Mouse (Mus musculus) limb, embryonic 11.5 days (tissue): ENCODE data around the gene Mcam. TPM values are rescaled to one million over a fixed set of nuclear protein-coding genes. Genes with fewer than 3 reads are reported as not detected.

Experiments
- ATAC-seq: fragments of 200-750 bp; cut with Nextera tagmentation; 2 replicates; pipeline ENCODE4 v1.8.0; 2017; ENCODE audit warnings: low read depth; ENCODE audit not compliant: insufficient number of reproducible peaks, low FRiP score, low TSS enrichment
- DNase-seq: peaks from one replicate; pipeline ENCODE4 v3.0.0-alpha.2; 2015; ENCODE audit warnings: low spot score
- H3K27ac ChIP-seq: fragments of 300-500 bp; sonication (generic); replicated peaks from 2 replicates; pipeline ENCODE4 v1.5.1; 2014; ENCODE audit warnings: low read depth, mild to moderate bottlenecking, low read length
- H3K27me3 ChIP-seq: fragments of 300-500 bp; sonication (generic); 2 replicates; pipeline ENCODE4 v1.6.1; 2014; ENCODE audit warnings: mild to moderate bottlenecking, low read length, mixed read lengths; ENCODE audit not compliant: control insufficient read depth, insufficient read depth
- H3K36me3 ChIP-seq: fragments of 300-500 bp; sonication (generic); 2 replicates; pipeline ENCODE4 v1.6.1; 2014; ENCODE audit warnings: mild to moderate bottlenecking, low read length, moderate library complexity, mixed read lengths; ENCODE audit not compliant: control insufficient read depth, insufficient read depth
- H3K4me1 ChIP-seq: fragments of 300-500 bp; sonication (generic); 2 replicates; pipeline ENCODE4 v1.6.1; 2014; ENCODE audit warnings: low read length, mixed read lengths; ENCODE audit not compliant: control insufficient read depth, insufficient read depth
- H3K4me2 ChIP-seq: fragments of 300-500 bp; sonication (generic); 2 replicates; pipeline ENCODE4 v1.6.1; 2014; ENCODE audit warnings: low read depth, mild to moderate bottlenecking, moderate library complexity; ENCODE audit not compliant: severe bottlenecking
- H3K4me3 ChIP-seq: fragments of 300-500 bp; sonication (generic); 2 replicates; pipeline ENCODE4 v1.5.1; 2014; ENCODE audit warnings: low read depth, low read length
- H3K9ac ChIP-seq: fragments of 300-500 bp; sonication (generic); 2 replicates; pipeline ENCODE4 v1.6.1; 2014; ENCODE audit warnings: mild to moderate bottlenecking, low read length
- H3K9me3 ChIP-seq: fragments of 300-500 bp; sonication (generic); 2 replicates; pipeline ENCODE4 v1.6.1; 2016; ENCODE audit warnings: low read length; ENCODE audit not compliant: control insufficient read depth
- WGBS: fragments of 180-500 bp; shearing (Covaris S2); extraction: QIAGEN DNeasy Blood & Tissue Kit; methylation state at CpG from one replicate; pipeline ENCODE4 v1.1.7; 2014; 5-methylcytosine and 5-hydroxymethylcytosine counted together
- polyA plus RNA-seq: library from polyadenylated mRNA; unstranded; fragments of >200 nt; fragmentation: Nextera tagmentation; extraction: Ambion mirVana; gene quantifications from 2 replicates; pipeline ENCODE4 v1.2.1, GENCODE M21; 2014

Mcam gene
- polyA plus RNA-seq, 1 experiment from 2014 or later: 12.7 TPM

GRCm38 (mm10) chr9:44126746-44127145, 7.5 kb upstream of the Mcam start:
- H3K4me2 ChIP-seq: 0 out of 2 replicates have a peak overlapping the region, but pooled peaks have one; percentile 25
- ATAC-seq: no peak
- 86% methylated on average over 3 of the region's 3 CpGs for WGBS

DNA sequence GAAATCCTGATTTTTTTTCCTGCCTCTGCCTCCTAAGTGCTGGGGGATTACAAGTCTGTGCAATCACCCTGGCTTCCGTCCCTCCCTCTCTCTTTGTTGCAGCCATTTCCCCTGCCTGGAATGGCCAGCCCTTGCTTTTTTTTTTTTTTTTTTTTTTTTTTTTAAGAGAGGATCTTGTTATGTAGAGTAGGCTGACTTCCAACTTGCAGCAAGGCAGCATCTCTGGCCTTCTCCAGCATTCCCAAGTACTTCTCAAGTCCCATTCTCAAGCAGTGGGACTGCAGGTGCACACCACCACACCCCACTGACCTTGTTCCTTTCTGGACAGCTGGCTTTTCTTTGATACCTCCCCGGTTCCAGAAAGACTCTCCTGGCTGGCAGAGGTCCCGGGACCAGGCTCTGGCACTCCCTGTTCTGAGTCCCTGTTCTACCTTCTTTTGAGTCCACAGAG, 6.9 kb upstream of the Mcam start:
- Histone ChIP-seq H3K4me3 (no peak overlapping the region), H3K36me3 (no peaks in the 10 kb centered on the region), H3K9ac (no peak overlapping the region), H3K4me2 (no peak overlapping the region), H3K9me3 (no peaks in the 10 kb centered on the region), H3K4me1 (peaks cover 24% of the 10 kb centered on the region), H3K27ac (no peak overlapping the region), H3K27me3 (peaks cover 10% of the 10 kb centered on the region)
- WGBS: 63% methylated on average over 3 of the region's 3 CpGs
- ATAC-seq (no peak), DNase-seq (no peak)

More at GRCm38 (mm10) chr9:44126746-44127145, 7.5 kb upstream of the Mcam start:
- H3K9me3 ChIP-seq: no peaks in the 10 kb centered on the region
- no peaks in the 10 kb centered on the region for H3K36me3 ChIP-seq
- no peak overlapping the region for H3K9ac ChIP-seq
- peaks cover 24% of the 10 kb centered on the region for H3K4me1 ChIP-seq
- no peak overlapping the region for H3K4me3 ChIP-seq
- no peak for DNase-seq
- H3K27ac ChIP-seq: no peak overlapping the region
- H3K27me3 ChIP-seq: peaks cover 7% of the 10 kb centered on the region

DNA sequence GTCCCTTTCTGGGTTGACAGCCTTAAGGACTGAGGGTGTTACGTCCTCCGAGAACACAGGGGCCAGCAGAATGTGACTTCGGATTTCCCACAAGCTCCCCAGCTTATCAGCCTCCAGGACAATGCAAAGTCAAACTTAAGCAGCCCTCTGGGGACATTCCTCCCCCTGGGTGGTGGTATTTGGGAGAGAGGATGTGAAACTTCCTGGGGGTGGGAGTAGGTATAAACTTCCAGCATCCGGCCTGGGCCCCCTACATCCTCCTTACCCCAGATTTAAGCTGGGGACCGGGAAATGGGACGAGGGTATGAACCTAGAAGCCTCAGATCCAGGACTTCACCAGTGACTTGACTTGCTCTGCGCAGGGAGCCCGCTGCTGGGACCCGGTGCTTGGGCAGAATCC, 4.6 kb upstream of the Mcam start:
- DNase-seq (no peak), ATAC-seq (0 out of 2 replicates have a peak, but pooled peaks have one; percentile 1)
- WGBS: 7% methylated on average over 9 of the region's 9 CpGs
- H3K4me2 ChIP-seq: peak overlapping the region; percentile 73
- H3K9me3 ChIP-seq: no peaks in the 10 kb centered on the region
- peak overlapping the region; percentile 45; the same call in 1 of the 2 replicates for H3K9ac ChIP-seq
- peaks cover 33% of the 10 kb centered on the region for H3K27me3 ChIP-seq
- peak overlapping the region; percentile 68; the same call in 1 of the 2 replicates for H3K27ac ChIP-seq
- H3K4me1 ChIP-seq: peaks cover 30% of the 10 kb centered on the region
- H3K4me3 ChIP-seq: peak overlapping the region; percentile 31
- H3K36me3 ChIP-seq: no peaks in the 10 kb centered on the region

DNA sequence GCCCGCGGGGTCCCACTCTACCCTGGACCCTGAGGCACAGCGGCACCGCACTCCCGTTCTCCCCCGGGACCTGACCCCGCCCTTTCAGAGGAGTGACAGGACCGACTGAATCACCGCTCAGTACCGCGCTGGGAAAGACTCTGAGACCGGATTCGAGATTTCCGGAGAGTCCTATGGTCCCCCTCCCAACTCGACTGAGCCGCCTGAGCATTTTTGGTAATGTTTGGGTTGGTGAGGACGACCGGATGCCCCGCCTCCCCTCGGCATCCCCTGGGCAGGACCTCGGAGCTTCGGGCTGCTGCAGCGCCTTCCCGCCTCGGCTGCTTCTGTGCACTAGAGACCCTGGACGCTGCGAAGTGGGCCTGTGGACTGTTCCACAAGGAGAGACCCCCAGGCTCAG, 4.2 kb upstream of the Mcam start:
- ATAC-seq: peak; percentile 32; the same call in 1 of the 2 replicates

DNA sequence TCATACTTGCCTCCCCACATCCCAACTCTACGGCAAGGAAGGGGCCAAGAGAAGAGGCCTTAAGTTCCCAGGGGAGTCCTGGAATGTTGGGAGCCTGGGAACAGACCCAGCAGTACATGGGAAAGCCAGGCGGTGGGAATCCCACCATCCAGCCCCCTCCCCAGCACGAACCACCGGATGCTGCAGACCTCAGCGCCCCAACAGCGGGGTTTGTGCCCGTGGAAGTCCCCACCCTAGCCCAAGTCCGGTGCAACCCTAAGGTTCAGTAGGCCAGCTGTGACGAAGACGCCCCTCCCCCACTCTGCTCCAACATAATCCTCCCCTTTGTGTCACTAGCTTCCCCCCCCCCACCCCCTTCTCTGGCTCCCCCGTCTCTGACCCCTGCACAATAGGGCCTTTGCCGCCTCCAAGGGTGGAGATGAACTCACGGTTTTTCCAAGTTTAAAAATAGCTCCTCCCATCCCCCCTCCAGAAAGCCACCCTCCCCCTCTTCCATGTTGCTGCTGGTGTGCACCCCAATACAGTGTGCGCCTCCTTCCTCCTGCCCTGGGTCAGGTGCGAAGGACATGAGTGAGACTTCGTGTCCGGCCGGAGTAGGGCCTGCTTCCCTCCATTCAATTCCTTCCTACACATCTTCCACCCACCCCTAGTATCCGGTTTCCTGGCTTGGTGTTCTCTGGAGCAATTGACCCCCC, 3.5 kb upstream of the Mcam start:
- Histone ChIP-seq H3K27me3 (peaks cover 40% of the 10 kb centered on the region), H3K27ac (peak overlapping the region; percentile 68; the same call in 1 of the 2 replicates), H3K9me3 (no peaks in the 10 kb centered on the region), H3K4me2 (peak overlapping the region; percentile 73), H3K4me1 (peaks cover 33% of the 10 kb centered on the region), H3K36me3 (no peaks in the 10 kb centered on the region), H3K9ac (peak overlapping the region; percentile 43; the same call in 1 of the 2 replicates), H3K4me3 (no peak overlapping the region)
- ATAC-seq: peak; percentile 31; the same call in 1 of the 2 replicates
- WGBS: 21% methylated on average over 19 of the region's 19 CpGs
- DNase-seq: peak; percentile 52

More for the DNA sequence above, 4.2 kb upstream of the Mcam start:
- Histone ChIP-seq H3K27ac (peak overlapping the region; percentile 68; the same call in 1 of the 2 replicates), H3K4me1 (peaks cover 33% of the 10 kb centered on the region), H3K4me3 (peak overlapping the region; percentile 31), H3K4me2 (peak overlapping the region; percentile 73), H3K36me3 (no peaks in the 10 kb centered on the region), H3K9me3 (no peaks in the 10 kb centered on the region), H3K27me3 (peaks cover 35% of the 10 kb centered on the region), H3K9ac (peak overlapping the region; percentile 45; the same call in 1 of the 2 replicates)
- peak; percentile 76 for DNase-seq
- WGBS: under 1% methylated on average over 27 of the region's 27 CpGs

GRCm38 (mm10) chr9:44131276-44131590, 3.0 kb upstream of the Mcam start:
- no peak overlapping the region for H3K4me3 ChIP-seq
- no peak overlapping the region for H3K27ac ChIP-seq
- no peak for DNase-seq
- H3K4me1 ChIP-seq: peaks cover 32% of the 10 kb centered on the region
- no peak overlapping the region for H3K9ac ChIP-seq
- WGBS: 44% methylated on average over 7 of the region's 7 CpGs
- H3K36me3 ChIP-seq: no peaks in the 10 kb centered on the region
- no peak overlapping the region for H3K4me2 ChIP-seq
- peaks cover 44% of the 10 kb centered on the region for H3K27me3 ChIP-seq
- no peaks in the 10 kb centered on the region for H3K9me3 ChIP-seq
- no peak for ATAC-seq

DNA sequence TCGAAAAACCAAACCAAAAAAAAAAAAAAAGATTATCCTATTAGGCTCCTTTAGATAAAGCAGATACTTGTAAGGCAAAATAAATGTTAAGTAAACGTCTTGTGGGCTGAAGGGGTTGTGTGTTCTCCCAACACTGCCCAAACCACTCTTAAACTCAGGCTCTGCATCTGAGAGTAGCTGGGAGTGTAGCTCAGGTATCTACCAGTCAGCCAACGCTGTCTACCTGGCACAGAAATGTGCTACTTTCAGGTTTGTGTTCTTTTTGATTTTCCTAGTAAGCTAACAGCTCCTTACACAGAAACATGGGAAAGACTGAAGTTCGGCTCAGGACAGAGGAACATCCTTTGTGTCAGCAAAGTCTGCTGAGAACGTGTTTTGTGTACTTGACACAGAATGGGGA, 2.1 kb upstream of the Mcam start:
- ATAC-seq (no peak), DNase-seq (no peak)
- Histone ChIP-seq H3K27me3 (peaks cover 44% of the 10 kb centered on the region), H3K27ac (no peak overlapping the region), H3K36me3 (no peaks in the 10 kb centered on the region), H3K4me1 (peaks cover 28% of the 10 kb centered on the region), H3K9ac (no peak overlapping the region), H3K4me3 (no peak overlapping the region), H3K4me2 (no peak overlapping the region), H3K9me3 (no peaks in the 10 kb centered on the region)
- WGBS: 65% methylated on average over 5 of the region's 5 CpGs

- H3K36me3 ChIP-seq: peaks cover 1% of the 10 kb centered on the region; the same call in 1 of the 2 replicates
- H3K9me3 ChIP-seq: no peaks in the 10 kb centered on the region
- H3K4me3 ChIP-seq: peak overlapping the region; percentile 45; the same call in 1 of the 2 replicates
- DNase-seq (no peak), ATAC-seq (no peak)
- peaks cover 44% of the 10 kb centered on the region for H3K27me3 ChIP-seq
- H3K4me2 ChIP-seq: peak overlapping the region; percentile 20; the same call in 1 of the 2 replicates
- peaks cover 28% of the 10 kb centered on the region for H3K4me1 ChIP-seq
- H3K9ac ChIP-seq: no peak overlapping the region
- 16% methylated on average over 2 of the region's 2 CpGs for WGBS
- 0 out of 2 replicates have a peak overlapping the region, but pooled peaks have one; percentile 30 for H3K27ac ChIP-seq
These were observed 982 bp upstream of the Mcam start for GRCm38 (mm10) chr9:44133287-44133686.
